Mouse (Mus musculus): ENCODE data around the gene Dll3. TPM values are rescaled to one million over a fixed set of nuclear protein-coding genes. Genes with fewer than 3 reads are reported as not detected.

Dll3 gene
- 22.2 and 24.5 TPM in 2 replicates for polyA plus RNA-seq (2015; fragmentation: Nextera tagmentation; extraction: Ambion mirVana)

DNA sequence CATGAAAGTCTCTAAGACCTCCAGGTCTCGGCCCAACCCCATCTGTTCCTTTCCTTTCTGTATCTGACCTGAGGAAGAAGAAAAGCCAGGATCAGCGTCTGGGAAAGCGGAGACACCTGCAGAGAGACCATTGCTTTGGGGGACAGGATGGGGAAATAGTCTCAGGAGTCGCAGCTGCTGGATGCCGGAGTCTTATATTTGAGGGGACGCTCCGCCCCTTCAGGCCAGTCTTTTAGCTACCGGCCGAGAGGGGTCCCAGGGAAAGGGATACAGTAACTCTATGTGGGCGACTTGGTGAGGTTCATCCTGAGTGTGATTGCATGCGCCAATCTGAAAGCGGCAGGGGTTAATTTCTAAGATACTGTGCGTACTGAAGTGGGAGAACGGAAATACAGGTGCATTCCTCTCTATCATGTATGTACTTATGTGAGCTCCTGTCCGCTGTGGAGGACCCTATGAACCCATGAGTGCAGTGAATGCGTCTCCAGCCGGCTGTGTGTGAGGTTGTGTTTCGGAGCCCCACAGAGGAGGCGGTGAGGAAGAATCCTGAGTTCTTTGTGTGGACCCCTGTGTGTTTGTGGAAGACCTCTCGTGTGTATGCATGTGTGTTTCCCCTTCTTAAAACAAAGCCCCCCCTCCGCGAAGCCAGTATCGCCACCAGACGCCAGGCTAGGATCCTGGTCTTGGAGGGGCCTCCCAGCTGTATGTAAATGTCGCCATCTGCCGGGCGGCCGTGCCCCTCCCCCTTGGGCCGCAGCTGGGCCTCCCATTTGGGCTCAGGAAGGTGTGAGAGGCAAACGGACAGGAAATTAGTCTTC lies at the start of gene Dll3:
TSS of gene Dll3 (minus strand) at position 623 of the 818 bp plus-strand sequence.
- Histone ChIP-seq H3K9ac (peak within 1 kb of the TSS; percentile 78), H3K27ac (peak within 1 kb of the TSS; percentile 86), H3K9me3 (no peaks in the 10 kb centered on the region), H3K4me2 (peak within 1 kb of the TSS; percentile 67), H3K4me3 (peak within 1 kb of the TSS; percentile 51), H3K36me3 (peaks cover 22% of the 10 kb centered on the region), H3K4me1 (replicated peaks) (peaks cover 39% of the 10 kb centered on the region), H3K27me3 (peaks cover 24% of the 10 kb centered on the region)
- under 1% methylated on average over 30 of the region's 30 CpGs for WGBS
- peak; percentile 67 for ATAC-seq (ENCODE audit: low FRiP score)

DNA sequence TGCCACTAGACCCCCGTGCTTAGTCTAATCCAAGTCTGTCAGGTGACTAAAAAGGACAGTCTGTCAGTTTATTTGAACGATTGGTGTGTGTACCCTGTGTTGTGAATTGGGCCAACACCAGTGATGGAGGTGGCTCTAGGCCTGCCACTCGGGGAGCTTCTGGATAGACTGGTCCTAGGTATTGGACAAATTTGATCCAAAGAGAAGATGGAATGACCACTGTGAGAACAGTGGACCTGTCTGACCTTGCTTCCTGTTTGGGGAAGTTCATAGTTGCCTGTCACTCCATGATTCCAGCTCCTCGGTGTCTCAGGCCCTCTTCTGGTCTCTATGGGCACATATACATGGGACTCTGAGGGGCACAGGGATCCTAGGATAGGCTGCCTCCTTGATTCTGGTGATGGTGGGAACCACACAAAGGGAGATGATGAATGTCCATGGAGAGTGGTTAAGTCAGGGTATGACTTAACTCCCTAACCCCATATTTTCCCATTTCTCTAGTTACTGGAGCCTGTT lies 49.7 kb upstream of the Dll3 start:
- Histone ChIP-seq H3K9me3 (no peaks in the 10 kb centered on the region), H3K9ac (peak overlapping the region; percentile 97), H3K27me3 (no peaks in the 10 kb centered on the region), H3K4me2 (peak overlapping the region; percentile 95), H3K4me3 (peak overlapping the region; percentile 84), H3K27ac (no peak overlapping the region), H3K36me3 (peaks cover 34% of the 10 kb centered on the region), H3K4me1 (replicated peaks) (peaks cover 21% of the 10 kb centered on the region)
- ATAC-seq (ENCODE audit: low FRiP score): no peak
- 51% methylated on average over 4 of the region's 4 CpGs for WGBS

GRCm38 (mm10) chr7:28350155-28350883 lies 48.3 kb upstream of the Dll3 start, which contains the start of gene Rps16:
Gene Rps16, plus strand, starts transcription at chr7:28350652.
- WGBS: under 1% methylated on average over 50 of the region's 50 CpGs
- Histone ChIP-seq H3K36me3 (peaks cover 33% of the 10 kb centered on the region), H3K9me3 (no peaks in the 10 kb centered on the region), H3K4me2 (peak within 1 kb of the TSS; percentile 95), H3K4me1 (replicated peaks) (peaks cover 21% of the 10 kb centered on the region), H3K4me3 (peak within 1 kb of the TSS; percentile 84), H3K27ac (peak within 1 kb of the TSS; percentile 86), H3K9ac (peak within 1 kb of the TSS; percentile 97), H3K27me3 (no peaks in the 10 kb centered on the region)
- peak; percentile 96 for ATAC-seq (ENCODE audit: low FRiP score)

DNA sequence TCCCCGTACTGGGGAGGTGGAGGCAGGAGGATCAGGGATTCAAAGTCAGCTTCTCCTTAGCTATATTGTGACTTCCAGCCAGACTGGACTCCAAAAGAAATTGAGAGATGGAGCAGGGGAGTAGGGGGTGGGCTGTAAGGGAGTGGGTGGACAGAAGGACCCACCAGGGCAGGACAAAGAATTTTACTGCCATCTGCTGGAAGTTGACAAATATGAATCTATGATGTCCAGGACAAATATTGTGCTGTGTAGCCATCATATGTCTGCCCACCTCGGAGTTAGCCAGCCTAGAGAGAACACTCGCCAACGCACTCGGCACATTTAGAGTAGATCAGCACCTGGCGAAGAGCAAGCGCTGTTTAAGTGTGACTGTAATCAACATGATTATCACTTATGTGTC lies 46.6 kb upstream of the Dll3 start:
- Histone ChIP-seq H3K27ac (no peak overlapping the region), H3K9ac (peak overlapping the region; percentile 13; the same call in 1 of the 2 replicates), H3K4me2 (no peak overlapping the region), H3K27me3 (no peaks in the 10 kb centered on the region), H3K4me1 (replicated peaks) (peaks cover 21% of the 10 kb centered on the region), H3K4me3 (no peak overlapping the region), H3K9me3 (no peaks in the 10 kb centered on the region), H3K36me3 (peaks cover 17% of the 10 kb centered on the region)
- 87% methylated on average over 7 of the region's 7 CpGs for WGBS
- no peak for ATAC-seq (ENCODE audit: low FRiP score)

- H3K9me3 ChIP-seq: no peaks in the 10 kb centered on the region
- no peak overlapping the region for H3K4me2 ChIP-seq
- H3K9ac ChIP-seq: no peak overlapping the region
- H3K4me3 ChIP-seq: no peak overlapping the region
- no peaks in the 10 kb centered on the region for H3K27me3 ChIP-seq
- WGBS: 85% methylated on average over 3 of the region's 3 CpGs
- no peak for ATAC-seq (ENCODE audit: low FRiP score)
- peaks cover 8% of the 10 kb centered on the region for H3K36me3 ChIP-seq
- H3K4me1 ChIP-seq (replicated peaks): peaks cover 21% of the 10 kb centered on the region
- no peak overlapping the region for H3K27ac ChIP-seq
Observed at GRCm38 (mm10) chr7:28347746-28348145, 45.7 kb upstream of the Dll3 start.

DNA sequence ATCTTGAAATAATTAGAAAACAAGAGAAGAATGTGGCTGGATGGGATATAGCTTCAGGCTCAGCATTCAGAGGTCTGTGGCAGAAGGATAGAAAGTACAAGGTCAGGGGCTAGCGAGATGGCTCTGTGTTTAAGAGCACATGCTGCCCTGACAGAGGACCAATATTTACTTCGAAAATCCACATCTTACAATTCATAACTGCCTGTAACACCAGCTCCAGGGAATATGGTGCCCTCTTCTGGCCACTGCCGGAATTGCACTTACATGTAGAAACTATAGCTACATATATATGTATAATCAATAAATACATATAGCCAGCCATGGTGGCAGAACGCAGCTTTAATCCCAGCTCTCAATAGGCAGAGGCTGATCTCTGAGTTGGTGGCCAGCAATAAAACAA lies 42.6 kb upstream of the Dll3 start:
- H3K4me2 ChIP-seq: no peak overlapping the region
- 4% methylated on average over 4 of the region's 4 CpGs for WGBS
- H3K9ac ChIP-seq: no peak overlapping the region
- H3K4me3 ChIP-seq: no peak overlapping the region
- no peak overlapping the region for H3K27ac ChIP-seq
- H3K27me3 ChIP-seq: no peaks in the 10 kb centered on the region
- peaks cover 3% of the 10 kb centered on the region for H3K4me1 ChIP-seq (replicated peaks)
- no peaks in the 10 kb centered on the region for H3K36me3 ChIP-seq
- no peak for ATAC-seq (ENCODE audit: low FRiP score)
- no peaks in the 10 kb centered on the region for H3K9me3 ChIP-seq

- Histone ChIP-seq H3K27me3 (no peaks in the 10 kb centered on the region), H3K27ac (no peak overlapping the region), H3K4me2 (no peak overlapping the region), H3K4me1 (replicated peaks) (peaks cover 14% of the 10 kb centered on the region), H3K9me3 (no peaks in the 10 kb centered on the region), H3K36me3 (no peaks in the 10 kb centered on the region), H3K9ac (no peak overlapping the region), H3K4me3 (no peak overlapping the region)
- no peak for ATAC-seq (ENCODE audit: low FRiP score)
- WGBS: 51% methylated on average over 7 of the region's 7 CpGs
Observed at GRCm38 (mm10) chr7:28341381-28341780, 39.3 kb upstream of the Dll3 start.

- Histone ChIP-seq H3K4me2 (peak overlapping the region; percentile 84), H3K4me1 (replicated peaks) (peaks cover 31% of the 10 kb centered on the region), H3K27me3 (no peaks in the 10 kb centered on the region), H3K4me3 (peak overlapping the region; percentile 96), H3K9ac (0 out of 2 replicates have a peak overlapping the region, but pooled peaks have one; percentile 64), H3K36me3 (peaks cover 8% of the 10 kb centered on the region; the same call in 1 of the 2 replicates), H3K9me3 (no peaks in the 10 kb centered on the region), H3K27ac (peak overlapping the region; percentile 88)
- ATAC-seq (ENCODE audit: low FRiP score): no peak; the same call in 1 of the 2 replicates
- 80% methylated on average over 19 of the region's 19 CpGs for WGBS
Observed at GRCm38 (mm10) chr7:28339213-28339917, 37.3 kb upstream of the Dll3 start.

DNA sequence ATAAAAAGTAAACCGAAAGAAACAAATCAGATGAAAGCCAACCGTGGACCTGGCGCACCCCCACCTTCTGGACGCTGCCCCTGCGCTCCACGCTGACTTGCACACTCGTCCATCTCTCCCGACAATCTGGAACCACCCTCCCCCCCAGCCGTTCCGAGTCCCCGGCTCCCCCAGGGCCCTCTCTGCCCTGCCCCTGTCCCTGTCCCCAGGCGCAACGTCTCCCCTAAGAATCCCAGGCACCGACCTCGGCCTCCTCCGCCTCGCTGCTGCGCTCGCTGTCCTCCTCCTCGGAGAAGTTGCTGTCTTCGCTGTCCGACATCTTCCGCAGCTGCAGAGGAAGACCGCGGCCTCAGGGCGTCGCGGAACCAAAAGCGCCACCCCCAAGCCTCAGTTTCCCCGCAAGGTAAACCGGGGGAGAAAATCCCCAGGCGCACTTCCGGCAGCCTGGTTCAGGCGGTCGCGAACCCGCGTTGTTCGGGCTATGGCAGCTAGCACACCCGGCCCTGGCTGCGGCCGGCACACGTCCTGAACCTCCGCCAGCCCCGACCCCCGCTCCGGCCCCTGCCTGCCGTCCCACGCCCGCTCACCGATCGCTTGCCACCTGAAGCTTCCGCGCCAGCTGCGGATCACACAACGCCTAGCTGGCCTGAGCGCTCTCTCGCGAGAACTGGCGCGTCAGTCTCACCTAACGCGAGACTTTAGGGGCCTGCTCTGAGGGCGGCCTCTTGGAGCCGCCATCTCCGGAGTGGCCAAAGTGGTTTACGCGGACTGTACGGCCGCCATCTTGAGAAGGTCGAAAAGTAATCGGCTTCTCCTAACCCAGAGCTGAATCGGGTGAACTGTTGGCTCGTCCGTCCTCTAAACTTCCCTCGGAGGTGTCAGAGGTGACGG lies 36.3 kb upstream of the Dll3 start, which contains the start of gene Supt5:
TSS of gene Supt5 (minus strand) at position 639 of the 891 bp plus-strand sequence.
- Histone ChIP-seq H3K27ac (peak within 1 kb of the TSS; percentile 88), H3K9ac (peak within 1 kb of the TSS; percentile 97), H3K4me2 (peak within 1 kb of the TSS; percentile 84), H3K27me3 (no peaks in the 10 kb centered on the region), H3K9me3 (no peaks in the 10 kb centered on the region), H3K4me1 (replicated peaks) (peaks cover 31% of the 10 kb centered on the region), H3K4me3 (peak within 1 kb of the TSS; percentile 96), H3K36me3 (peaks cover 8% of the 10 kb centered on the region; the same call in 1 of the 2 replicates)
- ATAC-seq (ENCODE audit: low FRiP score): peak; percentile 98
- WGBS: under 1% methylated on average over 77 of the region's 77 CpGs

- H3K4me2 ChIP-seq: no peak overlapping the region
- H3K27ac ChIP-seq: no peak overlapping the region
- H3K4me1 ChIP-seq (replicated peaks): peaks cover 31% of the 10 kb centered on the region
- H3K4me3 ChIP-seq: no peak overlapping the region
- WGBS: 93% methylated on average over 2 of the region's 2 CpGs
- no peaks in the 10 kb centered on the region for H3K27me3 ChIP-seq
- no peak for ATAC-seq (ENCODE audit: low FRiP score)
- H3K9ac ChIP-seq: 0 out of 2 replicates have a peak overlapping the region, but pooled peaks have one; percentile 24
- H3K9me3 ChIP-seq: no peaks in the 10 kb centered on the region
- peaks cover 19% of the 10 kb centered on the region for H3K36me3 ChIP-seq
Observed at GRCm38 (mm10) chr7:28335471-28335870, 33.4 kb upstream of the Dll3 start.

DNA sequence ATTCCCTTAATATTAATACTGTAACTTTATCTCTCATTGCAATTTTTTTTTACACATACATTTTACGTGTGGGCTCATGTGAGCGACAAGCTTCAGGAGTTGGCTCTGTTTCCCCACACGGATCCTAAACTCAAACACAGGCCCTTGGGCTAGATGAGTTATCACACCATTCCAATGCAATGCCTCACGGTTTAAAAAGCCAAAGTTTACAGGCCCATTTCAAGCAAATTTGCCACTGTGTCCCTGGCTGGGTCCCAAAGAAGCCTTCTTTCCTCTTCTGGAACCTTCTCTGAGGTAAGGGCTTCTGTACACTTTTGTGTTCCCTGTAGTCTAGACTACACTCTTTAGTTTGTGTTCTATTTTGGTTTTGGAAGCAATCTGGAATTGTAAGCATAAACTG lies 32.5 kb upstream of the Dll3 start:
- Histone ChIP-seq H3K9me3 (no peaks in the 10 kb centered on the region), H3K36me3 (peaks cover 29% of the 10 kb centered on the region), H3K27ac (no peak overlapping the region), H3K4me3 (no peak overlapping the region), H3K27me3 (no peaks in the 10 kb centered on the region), H3K4me1 (replicated peaks) (peaks cover 31% of the 10 kb centered on the region), H3K4me2 (no peak overlapping the region), H3K9ac (no peak overlapping the region)
- ATAC-seq (ENCODE audit: low FRiP score): no peak
- 93% methylated on average over 4 of the region's 4 CpGs for WGBS
